Mouse (Mus musculus) heart, adult 2 months (tissue): ENCODE measurements around the gene Crnkl1.

Source experiments
- CTCF ChIP-seq: fragments of 200-600 bp; IDR thresholded peaks from 2 replicates; pipeline ENCODE4 v1.8.1; 2022; ENCODE audit warnings: antibody characterized with exemption, mild to moderate bottlenecking, moderate library complexity
- EP300 ChIP-seq: fragments of 200-500 bp; IDR thresholded peaks from 2 replicates; pipeline ENCODE4 v1.6.1; 2011; ENCODE audit warnings: low read depth, low read length, control low read depth; ENCODE audit not compliant: insufficient read depth
- POLR2A ChIP-seq: fragments of 200-500 bp; IDR thresholded peaks from 2 replicates; pipeline ENCODE4 v1.6.1; 2011; ENCODE audit warnings: mild to moderate bottlenecking, low read depth, low read length, control low read depth; ENCODE audit not compliant: insufficient read depth

DNA sequence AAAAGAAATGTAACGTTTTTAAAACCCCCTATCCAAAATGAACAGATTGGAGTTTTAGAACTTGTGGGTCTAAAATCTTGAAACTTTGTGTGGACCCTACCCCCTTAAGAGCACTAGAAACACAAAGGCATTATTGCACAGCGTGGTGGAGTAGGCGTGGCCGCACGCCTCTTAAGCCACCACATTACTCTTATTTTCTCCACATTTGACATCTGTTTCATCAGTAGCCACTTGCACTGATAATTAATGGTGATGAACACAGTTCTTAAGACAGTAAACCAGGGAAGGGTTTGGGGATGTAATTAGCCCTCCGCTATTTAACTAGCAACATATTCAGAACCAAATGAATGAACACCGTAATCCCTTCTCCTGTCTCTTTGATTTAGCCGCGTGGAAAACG is 21.0 kb upstream of the Crnkl1 start:
- TF ChIP-seq CTCF (no peak), POLR2A (no peak), EP300 (no peak)
